Mouse (Mus musculus) c-Kit-positive CD71-positive TER-119-negative erythroid progenitor cells, embryonic 14.5 days (primary cell): Measurements from ENCODE around the gene Vipr1.

ENCODE experiments used
- DNase-seq: peaks from one replicate; pipeline ENCODE4 v3.0.0-alpha.2; 2013; ENCODE audit warnings: low read depth

Gene Vipr1

DNA sequence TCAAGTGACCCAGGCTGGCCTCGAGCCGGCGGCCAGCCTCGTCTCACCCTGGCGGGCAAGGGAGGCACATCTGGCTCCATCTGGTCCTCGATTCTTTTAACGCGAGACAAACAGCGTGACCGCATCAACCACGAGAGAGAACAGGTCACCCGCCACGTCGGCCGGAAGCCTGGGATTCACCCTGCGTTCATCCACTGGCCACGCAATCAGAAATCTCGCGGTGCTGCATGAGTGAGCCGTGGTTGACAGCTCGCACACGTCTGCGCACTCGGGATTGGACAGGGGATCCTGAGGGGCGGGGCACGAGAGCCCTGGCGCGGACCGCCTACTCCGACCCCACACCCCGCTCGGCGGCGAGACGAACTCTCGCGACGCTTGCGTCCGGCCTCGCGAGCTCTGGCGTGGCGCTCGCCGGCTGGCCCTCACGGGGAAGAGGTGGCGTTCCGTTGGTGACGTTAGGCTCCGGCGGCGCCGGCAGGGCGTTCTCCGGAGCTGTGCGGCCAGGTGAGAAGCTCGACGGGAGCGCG is 76.3 kb downstream of the Vipr1 start, which contains the start of gene Nktr:
TSS of gene Nktr (plus strand) at position 378 of the 527 bp plus-strand sequence.
- DNase-seq, result peak; percentile 96

DNA sequence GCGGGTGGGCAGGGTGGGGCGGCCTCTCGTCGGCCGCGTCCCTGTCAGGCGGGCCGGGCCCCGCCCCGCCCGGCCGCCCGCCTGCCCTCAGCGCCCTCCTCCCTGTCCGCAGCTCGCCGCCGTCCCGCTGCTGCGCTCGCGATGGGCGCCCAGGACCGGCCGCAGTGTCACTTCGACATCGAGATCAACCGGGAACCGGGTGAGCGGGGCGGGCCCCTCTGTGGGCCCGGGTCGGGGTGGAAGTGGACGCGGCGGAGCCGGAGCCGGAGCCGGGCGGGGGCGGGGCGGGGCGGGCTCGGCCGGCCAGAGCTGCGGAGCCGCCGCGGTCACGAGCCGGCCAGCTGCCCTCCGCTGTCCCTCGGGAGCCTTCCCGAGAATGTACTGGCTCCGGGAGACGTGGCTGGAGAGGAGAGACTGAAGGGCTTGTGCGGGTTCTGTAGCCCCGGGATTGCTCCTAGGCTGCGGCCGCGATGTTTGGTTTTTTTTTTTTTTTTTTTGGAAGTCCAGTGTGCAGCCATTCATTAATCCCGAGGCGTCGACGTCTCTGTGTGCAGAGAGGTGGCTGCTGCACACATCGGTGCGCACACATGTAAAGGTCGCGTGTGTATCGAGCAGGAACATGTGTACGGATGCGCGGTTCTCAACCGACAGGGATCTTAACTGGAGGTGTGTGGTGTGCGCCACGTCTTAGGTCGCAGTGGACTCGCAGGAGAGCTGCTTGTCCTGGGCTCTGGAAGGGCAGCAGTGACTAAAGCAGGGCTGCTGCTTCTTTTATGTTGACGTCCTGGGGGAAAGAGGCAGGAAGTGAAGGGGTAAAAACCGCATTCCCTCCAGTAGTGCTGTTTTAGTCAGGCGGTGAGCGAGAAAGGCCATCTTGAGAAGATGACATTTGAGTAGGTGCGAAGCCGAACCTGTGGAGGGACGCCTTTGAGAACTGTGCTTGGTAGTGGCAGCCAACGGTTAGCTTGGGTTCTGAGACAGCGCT is 77.1 kb downstream of the Vipr1 start:
- DNase-seq, result no peak
